Mouse (Mus musculus): ENCODE data around the gene Acad8.

Acad8 gene

DNA sequence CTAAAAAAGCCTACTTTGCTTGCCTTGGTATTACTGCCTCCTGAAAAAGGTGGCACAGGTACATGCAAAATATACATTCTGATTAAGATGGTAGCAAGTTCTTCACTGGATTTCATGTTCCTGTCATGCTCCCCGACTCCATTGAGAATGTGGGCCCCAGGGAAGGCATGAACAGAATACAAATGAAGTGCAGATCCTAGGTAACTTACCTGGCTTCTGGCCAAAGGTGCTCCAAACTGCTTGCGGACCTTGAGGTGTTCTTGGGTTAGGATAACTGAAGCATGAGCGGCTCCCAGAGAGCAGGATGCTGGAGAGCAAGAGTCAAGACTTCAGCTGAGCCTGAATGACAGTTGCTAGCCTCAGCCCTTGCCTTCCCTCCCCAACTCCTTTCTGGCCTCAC lies 20.6 kb downstream of the Acad8 start:
- DNase-seq: no peak

DNA sequence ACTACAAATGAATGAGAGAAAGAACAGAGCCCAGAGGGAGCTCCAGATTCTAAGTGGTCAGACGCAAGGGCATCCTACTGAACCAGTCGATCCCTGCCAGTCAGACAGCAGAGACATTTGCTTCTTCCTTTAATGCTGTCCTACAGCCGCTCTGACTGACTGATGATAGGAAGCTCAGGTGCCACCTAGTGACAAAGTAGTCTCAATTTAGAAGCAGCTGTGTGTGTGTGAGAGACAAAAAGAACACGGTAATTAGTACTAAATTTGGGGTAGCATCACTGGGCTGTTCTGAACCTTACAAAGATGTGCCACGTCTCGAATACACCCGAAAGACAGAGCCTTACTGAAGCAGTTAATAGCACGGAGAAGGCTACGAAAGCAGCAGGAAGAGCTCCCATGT lies 21.6 kb downstream of the Acad8 start:
- no peak for DNase-seq

DNA sequence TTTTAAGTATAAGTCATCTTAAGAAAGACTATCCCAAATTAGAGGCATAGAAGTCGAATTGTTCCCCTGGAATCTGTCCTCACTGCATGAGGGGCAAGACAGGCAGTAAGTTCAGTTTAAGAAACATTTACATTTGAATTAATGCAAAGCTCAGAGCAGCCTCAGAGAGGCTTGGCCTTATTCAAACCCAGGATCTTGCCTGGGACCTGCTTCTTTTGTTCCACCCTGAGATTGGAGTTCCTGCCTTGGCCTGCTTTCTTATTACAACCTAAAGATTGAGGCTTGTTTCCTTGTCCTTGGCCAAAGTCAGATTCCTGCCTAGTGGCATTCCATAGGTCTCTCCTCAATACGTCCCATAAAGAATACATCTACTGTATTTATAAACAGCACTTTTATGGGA lies 51.6 kb downstream of the Acad8 start:
- DNase-seq: no peak

DNA sequence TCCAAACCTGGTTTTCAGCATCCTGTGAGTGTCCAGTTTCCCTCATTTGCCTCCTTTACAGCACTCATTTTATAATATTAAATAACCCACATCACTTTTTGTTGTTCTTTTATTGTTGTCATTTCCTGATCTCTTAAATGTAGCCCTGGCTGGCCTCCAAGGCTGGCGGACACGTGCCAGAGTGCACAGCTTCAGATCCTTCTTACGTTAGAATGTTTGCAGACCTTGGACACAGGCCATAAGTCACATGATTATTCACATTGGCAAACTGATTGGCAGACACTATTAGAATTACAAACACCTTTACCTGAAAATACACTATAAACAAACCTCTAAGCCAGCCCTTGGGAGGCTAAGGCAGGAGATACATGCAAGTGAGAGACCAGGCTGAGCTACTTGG lies 75.2 kb downstream of the Acad8 start:
- DNase-seq: no peak
